Mouse (Mus musculus) liver, adult 2 months (tissue): ENCODE data around the gene Timp3. TPM values are rescaled to one million over a fixed set of nuclear protein-coding genes. Genes with fewer than 3 reads are reported as not detected.

Experiments
- DNase-seq: peaks from one replicate; pipeline ENCODE4 v3.0.0-alpha.2; 2011; ENCODE audit warnings: low read depth, low spot score; ENCODE audit errors: extremely low read depth
- H3K27ac ChIP-seq: fragments of 200-500 bp; replicated peaks from 2 replicates; pipeline ENCODE4 v1.5.1; 2012; ENCODE audit warnings: low read depth, mild to moderate bottlenecking, control low read depth, inconsistent platforms, low read length; ENCODE audit not compliant: insufficient read depth
- H3K27me3 ChIP-seq: fragments of 200-500 bp; 2 replicates; pipeline ENCODE4 v1.6.1; 2012; ENCODE audit warnings: mild to moderate bottlenecking, moderate library complexity, low read length, inconsistent platforms; ENCODE audit not compliant: control insufficient read depth, insufficient read depth
- H3K36me3 ChIP-seq: fragments of 200-500 bp; 2 replicates; pipeline ENCODE4 v1.6.1; 2012; ENCODE audit warnings: low read length, inconsistent platforms; ENCODE audit not compliant: control insufficient read depth, insufficient read depth
- H3K4me1 ChIP-seq: fragments of 200-500 bp; 2 replicates; pipeline ENCODE4 v1.6.1; 2011; ENCODE audit warnings: low read length; ENCODE audit not compliant: control insufficient read depth, insufficient read depth
- H3K4me3 ChIP-seq: fragments of 200-500 bp; 2 replicates; pipeline ENCODE4 v1.5.1; 2011; ENCODE audit warnings: low read depth, mild to moderate bottlenecking, control low read depth, low read length, moderate library complexity; ENCODE audit not compliant: insufficient read depth
- H3K79me2 ChIP-seq: fragments of 200-500 bp; 2 replicates; pipeline ENCODE4 v1.6.1; 2012; ENCODE audit warnings: inconsistent platforms, mild to moderate bottlenecking, low read length, moderate library complexity; ENCODE audit not compliant: control insufficient read depth, insufficient read depth
- H3K9ac ChIP-seq: fragments of 200-500 bp; 2 replicates; pipeline ENCODE4 v1.6.1; 2012; ENCODE audit warnings: low read depth, mild to moderate bottlenecking, control low read depth, inconsistent platforms, low read length
- CTCF ChIP-seq: fragments of 200-500 bp; IDR thresholded peaks from 2 replicates; pipeline ENCODE4 v1.5.1; 2011; ENCODE audit warnings: low read depth, low read length, control low read depth
- POLR2A ChIP-seq: fragments of 200-500 bp; IDR thresholded peaks from 2 replicates; pipeline ENCODE4 v1.6.1; 2011; ENCODE audit warnings: low read length, control low read depth; ENCODE audit not compliant: insufficient read depth; ENCODE audit errors: extremely low read depth
- WGBS: fragments of 180-500 bp; shearing (Covaris S2); methylation state at CpG from one replicate; pipeline ENCODE4 v1.1.7; 2018; 5-methylcytosine and 5-hydroxymethylcytosine counted together
- polyA plus RNA-seq: library from polyadenylated mRNA; depleted of rRNA; stranded (reverse); fragments of >200 nt; gene quantifications from 2 replicates; pipeline ENCODE4 v1.2.3, GENCODE M21; 2012
- total RNA-seq: library from RNA; depleted of rRNA; stranded (reverse); fragments of >200 nt; gene quantifications from 2 replicates; pipeline ENCODE4 v1.2.3, GENCODE M21; 2014

Timp3 gene
- total and polyA plus RNA-seq, 2 experiments = 5.2 to 12.8 TPM

GRCm38 (mm10) chr10:86315513-86315912 lies 15.3 kb downstream of the Timp3 start:
- H3K36me3 ChIP-seq = no peaks in the 10 kb centered on the region
- H3K4me3 ChIP-seq = no peak overlapping the region
- no peaks in the 10 kb centered on the region for H3K79me2 ChIP-seq
- no peak overlapping the region for H3K27ac ChIP-seq
- H3K4me1 ChIP-seq = 0 out of 2 replicates have a peak, but pooled peaks cover 3% of the 10 kb centered on the region
- H3K27me3 ChIP-seq = no peaks in the 10 kb centered on the region
- no peak for DNase-seq
- no peak overlapping the region for H3K9ac ChIP-seq
- 71% methylated on average over 3 of the region's 3 CpGs for WGBS
- TF ChIP-seq CTCF (no peak), POLR2A (no peak)

- no peak overlapping the region for H3K27ac ChIP-seq
- H3K79me2 ChIP-seq = no peaks in the 10 kb centered on the region
- WGBS = 86% methylated on average over 7 of the region's 7 CpGs
Observed at GRCm38 (mm10) chr10:86317633-86318032, 17.5 kb downstream of the Timp3 start.

GRCm38 (mm10) chr10:86318552-86319140 lies 18.5 kb downstream of the Timp3 start:
- Histone ChIP-seq H3K79me2 (no peaks in the 10 kb centered on the region), H3K4me3 (no peak overlapping the region), H3K27me3 (no peaks in the 10 kb centered on the region), H3K27ac (no peak overlapping the region), H3K9ac (no peak overlapping the region), H3K36me3 (no peaks in the 10 kb centered on the region), H3K4me1 (no peaks in the 10 kb centered on the region)
- DNase-seq = no peak
- 97% methylated on average over 5 of the region's 5 CpGs for WGBS
- no peak for TF ChIP-seq POLR2A
- no peak for TF ChIP-seq CTCF

More at GRCm38 (mm10) chr10:86317633-86318032, 17.5 kb downstream of the Timp3 start:
- Histone ChIP-seq H3K27me3 (no peaks in the 10 kb centered on the region), H3K9ac (no peak overlapping the region), H3K4me3 (no peak overlapping the region), H3K36me3 (no peaks in the 10 kb centered on the region), H3K4me1 (0 out of 2 replicates have a peak, but pooled peaks cover 3% of the 10 kb centered on the region)
- TF ChIP-seq POLR2A = no peak
- no peak for TF ChIP-seq CTCF
- DNase-seq = no peak

DNA sequence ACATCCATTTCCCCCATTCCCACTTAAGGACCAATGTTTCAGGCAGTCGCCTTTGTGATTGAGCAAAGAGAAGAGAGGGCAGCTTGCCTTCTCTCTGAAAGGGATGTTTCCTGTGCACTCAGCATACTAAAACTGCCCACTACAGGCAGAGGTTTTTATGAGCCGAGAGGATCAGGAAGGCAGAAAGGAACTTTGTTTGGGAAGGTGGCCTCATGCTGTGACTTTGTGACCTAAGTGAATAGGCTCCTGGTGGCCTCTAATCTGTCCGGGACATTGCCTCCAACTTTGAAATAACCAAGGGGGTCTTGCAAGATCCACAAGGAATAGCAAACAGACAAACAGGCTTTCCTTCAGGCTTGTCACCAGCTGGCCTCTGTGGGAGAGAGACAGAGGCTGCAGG lies 19.4 kb downstream of the Timp3 start:
- TF ChIP-seq POLR2A (no peak), CTCF (no peak)
- no peaks in the 10 kb centered on the region for H3K4me1 ChIP-seq
- WGBS = 77% methylated on average over 3 of the region's 3 CpGs
- no peaks in the 10 kb centered on the region for H3K27me3 ChIP-seq
- H3K9ac ChIP-seq = no peak overlapping the region
- no peak overlapping the region for H3K4me3 ChIP-seq
- H3K27ac ChIP-seq = no peak overlapping the region
- H3K36me3 ChIP-seq = no peaks in the 10 kb centered on the region
- DNase-seq = no peak
- H3K79me2 ChIP-seq = no peaks in the 10 kb centered on the region

- H3K36me3 ChIP-seq = no peaks in the 10 kb centered on the region
- H3K9ac ChIP-seq = no peak overlapping the region
- WGBS = 61% methylated on average over 5 of the region's 5 CpGs
- H3K27ac ChIP-seq = no peak overlapping the region
- H3K4me3 ChIP-seq = no peak overlapping the region
- TF ChIP-seq CTCF = no peak
- TF ChIP-seq POLR2A = no peak
- no peaks in the 10 kb centered on the region for H3K4me1 ChIP-seq
- H3K27me3 ChIP-seq = no peaks in the 10 kb centered on the region
- no peaks in the 10 kb centered on the region for H3K79me2 ChIP-seq
- no peak for DNase-seq
Observed at GRCm38 (mm10) chr10:86320204-86320603, 20.0 kb downstream of the Timp3 start.

GRCm38 (mm10) chr10:86321194-86321593 lies 21.0 kb downstream of the Timp3 start:
- Histone ChIP-seq H3K36me3 (no peaks in the 10 kb centered on the region), H3K4me1 (no peaks in the 10 kb centered on the region), H3K27ac (no peak overlapping the region), H3K79me2 (no peaks in the 10 kb centered on the region), H3K9ac (no peak overlapping the region), H3K4me3 (no peak overlapping the region), H3K27me3 (no peaks in the 10 kb centered on the region)
- no peak for DNase-seq
- no peak for TF ChIP-seq POLR2A
- no peak for TF ChIP-seq CTCF
- 87% methylated on average over 8 of the region's 8 CpGs for WGBS
